Mouse (Mus musculus) embryonic fibroblast, embryonic 13.5 days (primary cell): ENCODE data around the gene A930004D18Rik.

Experiments used
- CTCF ChIP-seq: IDR thresholded peaks from 2 replicates; pipeline ENCODE4 v1.5.1; 2011; ENCODE audit warnings: mild to moderate bottlenecking, control low read depth, low read length, moderate library complexity, borderline replicate concordance; ENCODE audit not compliant: insufficient read depth
- POLR2A ChIP-seq: IDR thresholded peaks from 2 replicates; pipeline ENCODE4 v1.6.1; 2011; ENCODE audit warnings: low read depth, mild to moderate bottlenecking, control low read depth, low read length, moderate library complexity

- no peak for TF ChIP-seq POLR2A
- TF ChIP-seq CTCF: no peak
Observed at GRCm38 (mm10) chr2:18033166-18034108, 4.1 kb downstream of the A930004D18Rik start.
